Mouse (Mus musculus) limb, embryonic 14.5 days (tissue): Measurements from ENCODE around the gene BC030867. TPM values are rescaled to one million over a fixed set of nuclear protein-coding genes. Genes with fewer than 3 reads are reported as not detected.

ENCODE experiments used
- ATAC-seq: fragments of 200-750 bp; cut with Nextera tagmentation; 2 replicates; pipeline ENCODE4 v1.8.0; 2017; ENCODE audit warnings: low read depth, moderate number of reproducible peaks, moderate TSS enrichment; ENCODE audit not compliant: low FRiP score
- DNase-seq: peaks from one replicate; pipeline ENCODE4 v3.0.0-alpha.2; 2015; ENCODE audit warnings: low spot score
- H3K27ac ChIP-seq: fragments of 300-500 bp; sonication (generic); replicated peaks from 2 replicates; pipeline ENCODE4 v1.5.1; 2014; ENCODE audit warnings: low read depth, mild to moderate bottlenecking, low read length, moderate library complexity, mixed read lengths
- H3K27me3 ChIP-seq: fragments of 300-500 bp; sonication (generic); 2 replicates; pipeline ENCODE4 v1.6.1; 2014; ENCODE audit warnings: low read length, mixed read lengths; ENCODE audit not compliant: control insufficient read depth, insufficient read depth
- H3K36me3 ChIP-seq: fragments of 300-500 bp; sonication (generic); 2 replicates; pipeline ENCODE4 v1.6.1; 2014; ENCODE audit warnings: mild to moderate bottlenecking, low read length, moderate library complexity, mixed read lengths; ENCODE audit not compliant: control insufficient read depth, insufficient read depth
- H3K4me1 ChIP-seq: fragments of 300-500 bp; sonication (generic); 2 replicates; pipeline ENCODE4 v1.6.1; 2014; ENCODE audit warnings: antibody characterized with exemption, low read length, mixed read lengths; ENCODE audit not compliant: control insufficient read depth, insufficient read depth
- H3K4me2 ChIP-seq: fragments of 300-500 bp; sonication (generic); replicated peaks from 2 replicates; pipeline ENCODE4 v1.6.1; 2014; ENCODE audit warnings: low read depth, mild to moderate bottlenecking, low read length, moderate library complexity; ENCODE audit not compliant: severe bottlenecking
- H3K4me3 ChIP-seq: fragments of 300-500 bp; sonication (generic); replicated peaks from 2 replicates; pipeline ENCODE4 v1.5.1; 2014; ENCODE audit warnings: low read length
- H3K9ac ChIP-seq: fragments of 300-500 bp; sonication (generic); 2 replicates; pipeline ENCODE4 v1.6.1; 2014; ENCODE audit warnings: mild to moderate bottlenecking, low read depth, low read length, moderate library complexity; ENCODE audit not compliant: severe bottlenecking
- H3K9me3 ChIP-seq: fragments of 300-500 bp; sonication (generic); 2 replicates; pipeline ENCODE4 v1.6.1; 2016; ENCODE audit warnings: low read length; ENCODE audit not compliant: control insufficient read depth
- POLR2A ChIP-seq: fragments of 200-500 bp; IDR thresholded peaks from 2 replicates; pipeline ENCODE4 v1.8.0; 2012; ENCODE audit warnings: inconsistent platforms, mild to moderate bottlenecking, moderate library complexity, borderline replicate concordance; ENCODE audit not compliant: insufficient read depth, insufficient read length; ENCODE audit errors: extremely low read depth
- WGBS: fragments of 180-500 bp; shearing (Covaris S2); extraction: QIAGEN DNeasy Blood & Tissue Kit; methylation state at CpG from one replicate; pipeline ENCODE4 v1.1.7; 2014; 5-methylcytosine and 5-hydroxymethylcytosine counted together
- polyA plus RNA-seq, 2 experiments: library from polyadenylated mRNA; depleted of rRNA in 1 of 2; stranded (reverse) in 1 of 2; unstranded in 1 of 2; fragments of >200 nt; fragmentation: Nextera tagmentation in 1 of 2; extraction: Ambion mirVana in 1 of 2; gene quantifications; 2 replicates each; pipeline versions ENCODE4 v1.2.1 to v1.2.3; 2012 to 2014

Gene BC030867
- polyA plus RNA-seq, 2 experiments, result 11.9 to 14.2 TPM

DNA sequence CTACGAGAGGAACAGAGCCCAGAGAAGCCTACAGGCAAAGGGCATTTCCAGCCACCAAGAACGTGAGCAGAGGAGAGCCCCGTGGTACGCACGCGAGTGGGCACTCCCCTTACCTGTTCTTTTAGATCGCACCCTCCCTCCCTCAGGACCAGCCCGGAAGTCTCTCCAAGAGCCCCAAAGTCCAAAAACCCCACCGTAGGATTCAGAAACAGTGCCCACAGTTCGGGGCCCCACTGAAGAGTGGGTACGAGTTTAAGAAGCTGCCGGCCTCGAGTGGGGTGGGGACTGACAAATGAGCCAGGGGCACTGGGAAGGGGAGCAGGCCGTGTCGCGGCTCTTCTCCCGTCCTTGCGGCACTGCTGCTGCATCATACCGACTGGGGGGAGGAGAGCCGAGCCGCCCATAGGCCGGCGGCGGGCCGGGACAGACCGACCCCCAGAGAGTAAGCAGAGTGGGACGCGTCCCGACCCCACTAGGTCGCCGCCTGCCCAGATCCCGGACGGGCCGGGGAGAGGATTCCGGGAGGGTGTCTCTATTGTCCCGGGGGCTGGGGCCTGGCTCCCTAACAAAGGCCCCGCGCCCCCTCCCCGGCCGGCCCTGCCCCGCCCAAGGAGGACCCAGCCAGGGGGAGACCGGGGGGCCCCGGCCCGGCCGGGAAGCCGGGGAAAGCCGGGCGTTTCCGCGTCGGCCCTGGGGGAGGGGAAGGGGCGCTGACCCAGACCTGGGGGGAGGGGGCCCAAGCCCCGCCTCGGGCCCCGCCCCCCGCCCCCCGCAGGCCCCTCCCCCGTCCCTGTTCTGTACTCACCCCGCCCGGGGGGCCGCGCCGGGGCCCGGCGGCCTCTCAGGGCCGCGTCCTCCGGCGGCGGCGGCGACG lies 47.2 kb downstream of the BC030867 start:
- Histone ChIP-seq H3K27me3 (no peaks in the 10 kb centered on the region), H3K9me3 (no peaks in the 10 kb centered on the region), H3K4me1 (peaks cover 13% of the 10 kb centered on the region; the same call in 1 of the 2 replicates), H3K27ac (peak overlapping the region; percentile 99), H3K4me2 (peak overlapping the region; percentile 77), H3K4me3 (peak overlapping the region; percentile 89), H3K9ac (peak overlapping the region; percentile 91), H3K36me3 (peaks cover 34% of the 10 kb centered on the region)
- ATAC-seq (peak; percentile 41), DNase-seq (peak; percentile 69)
- TF ChIP-seq POLR2A, result 0 out of 2 replicates have a peak, but pooled peaks have one; percentile 44
- under 1% methylated on average over 35 of the region's 73 CpGs for WGBS

- Histone ChIP-seq H3K27me3 (no peaks in the 10 kb centered on the region), H3K9ac (peak within 1 kb of the TSS; percentile 91), H3K4me3 (peak within 1 kb of the TSS; percentile 89), H3K36me3 (peaks cover 24% of the 10 kb centered on the region), H3K4me1 (peaks cover 13% of the 10 kb centered on the region; the same call in 1 of the 2 replicates), H3K9me3 (no peaks in the 10 kb centered on the region), H3K4me2 (peak within 1 kb of the TSS; percentile 89), H3K27ac (peak within 1 kb of the TSS; percentile 99)
- 0% methylated on average over 46 of the region's 125 CpGs for WGBS
- DNase-seq (peak; percentile 98), ATAC-seq (peak; percentile 92)
- peak; percentile 74; the same call in 1 of the 2 replicates for TF ChIP-seq POLR2A
These were observed 48.1 kb downstream of the BC030867 start, which contains the start of gene Atxn7l3 for GRCm38 (mm10) chr11:102296491-102297472. TSS of gene Atxn7l3 (minus strand) at chr11:102296631.

GRCm38 (mm10) chr11:102297577-102298556 lies 49.2 kb downstream of the BC030867 start:
- DNase-seq (no peak), ATAC-seq (peak; percentile 7)
- H3K4me2 ChIP-seq, result peak overlapping the region; percentile 89
- peaks cover 13% of the 10 kb centered on the region; the same call in 1 of the 2 replicates for H3K4me1 ChIP-seq
- peak overlapping the region; percentile 91 for H3K9ac ChIP-seq
- H3K9me3 ChIP-seq, result no peaks in the 10 kb centered on the region
- H3K27ac ChIP-seq, result peak overlapping the region; percentile 99
- peak overlapping the region; percentile 89 for H3K4me3 ChIP-seq
- H3K27me3 ChIP-seq, result no peaks in the 10 kb centered on the region
- no peak for TF ChIP-seq POLR2A
- 25% methylated on average over 27 of the region's 27 CpGs for WGBS
- H3K36me3 ChIP-seq, result peaks cover 13% of the 10 kb centered on the region; the same call in 1 of the 2 replicates

DNA sequence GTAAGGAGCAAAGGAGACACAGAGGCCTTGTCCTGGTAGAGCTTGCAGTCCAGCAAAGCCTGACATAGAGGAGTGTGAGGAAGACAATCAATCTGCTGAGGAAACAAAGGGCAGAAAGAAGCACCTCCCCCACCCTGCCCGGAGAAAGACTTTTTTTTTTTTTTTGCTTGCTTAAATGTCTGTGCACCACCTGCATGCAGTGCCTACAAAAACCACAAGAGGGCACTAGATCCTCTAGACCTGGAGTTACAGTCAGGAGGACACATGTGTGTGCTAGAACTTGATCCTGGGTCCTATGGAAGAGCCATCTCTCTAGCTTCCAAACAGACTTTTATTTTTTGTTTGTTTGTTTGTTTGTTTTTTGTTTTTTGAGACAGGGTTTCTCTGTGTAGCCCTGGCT lies 51.2 kb downstream of the BC030867 start:
- Histone ChIP-seq H3K9ac (no peak overlapping the region), H3K4me2 (no peak overlapping the region), H3K36me3 (no peaks in the 10 kb centered on the region), H3K9me3 (no peaks in the 10 kb centered on the region), H3K4me3 (no peak overlapping the region), H3K4me1 (peaks cover 10% of the 10 kb centered on the region; the same call in 1 of the 2 replicates), H3K27ac (no peak overlapping the region), H3K27me3 (no peaks in the 10 kb centered on the region)
- peak; percentile 48 for DNase-seq
- ATAC-seq, result no peak
- WGBS, result 45% methylated on average over 1 of the region's 1 CpGs
- TF ChIP-seq POLR2A, result no peak
